Mouse (Mus musculus): Measurements from ENCODE around the gene Dus3l.

GRCm38 (mm10) chr17:56804952-56805351 lies 40.4 kb downstream of the Dus3l start:
- TF ChIP-seq POLR2A (IDR thresholded peaks at IDR 0.05; ENCODE audit: low read depth, low read length) (no peak), CTCF (IDR thresholded peaks at IDR 0.05; ENCODE audit: extremely low read depth, insufficient read length, insufficient replicate concordance, low read depth, low read length) (no peak)
